Mouse (Mus musculus) mesoderm, embryonic 11.5 days (tissue): ENCODE measurements around the gene Sult1c2.
"Not testable (repeated sequence)": the region's sequence is repeated elsewhere in the genome, so short reads cannot be mapped to it uniquely, and the experiment has no call there.

Source experiments
- DNase-seq: peaks from one replicate; pipeline ENCODE4 v3.0.0-alpha.2; 2012; ENCODE audit warnings: low read depth, low spot score

The Sult1c2 gene

GRCm38 (mm10) chr17:53846206-53846605, at the start of gene Sult1c2:
TSS of gene Sult1c2 (minus strand) at chr17:53846339.
- DNase-seq: no peak

DNA sequence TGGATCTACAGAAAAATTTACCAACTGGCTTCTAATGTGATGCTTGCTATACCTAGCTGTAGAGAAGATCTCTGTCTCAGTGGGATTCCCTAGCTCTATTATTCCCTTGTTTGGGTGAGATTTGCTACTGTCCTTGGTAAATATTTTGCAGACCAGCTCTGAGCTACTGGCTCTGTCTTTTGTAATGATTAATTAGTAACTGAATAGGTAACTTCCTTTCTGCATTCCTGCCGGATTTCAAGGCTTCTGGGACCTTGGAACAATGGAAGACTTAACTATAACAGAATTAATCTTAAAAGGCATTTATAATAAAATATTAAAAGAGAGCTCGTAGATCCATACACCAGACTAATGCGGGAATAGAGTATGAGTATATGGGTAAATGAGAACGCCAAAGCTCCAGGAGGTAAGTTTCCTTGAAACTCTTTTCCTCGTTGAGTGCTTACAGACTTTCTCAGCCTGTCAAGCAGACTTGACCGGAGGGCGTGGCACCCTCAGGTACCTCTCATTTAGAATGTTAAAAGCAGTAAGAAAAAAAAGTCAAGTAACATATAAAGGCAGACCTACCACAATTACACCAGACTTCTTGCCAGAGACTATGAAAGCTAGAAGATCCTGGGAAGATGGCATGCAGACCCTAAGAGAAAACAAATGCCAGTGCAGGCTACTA, 33.0 kb upstream of the Sult1c2 start:
- not testable (repeated sequence) for DNase-seq

GRCm38 (mm10) chr17:53874433-53874832, 28.3 kb upstream of the Sult1c2 start:
- DNase-seq: no peak

DNA sequence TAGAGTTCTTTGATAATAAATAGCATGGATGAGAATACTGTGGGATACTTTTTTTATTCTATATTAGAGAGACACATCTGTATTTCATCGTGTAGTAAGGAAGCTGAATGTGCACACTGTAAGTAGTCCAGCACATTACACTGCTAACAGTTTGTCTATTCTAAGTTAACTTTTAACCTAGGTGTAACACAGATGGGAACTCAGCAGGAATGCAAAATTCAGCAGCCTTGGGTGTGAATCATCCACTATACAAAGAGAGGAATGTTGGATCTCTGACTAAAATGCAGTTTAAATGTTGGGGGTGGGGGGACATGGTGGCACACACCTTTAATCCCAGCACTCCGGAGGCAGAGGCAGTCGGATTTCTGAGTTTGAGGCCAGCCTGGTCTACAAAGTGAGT, 26.1 kb upstream of the Sult1c2 start:
- DNase-seq: no peak

DNA sequence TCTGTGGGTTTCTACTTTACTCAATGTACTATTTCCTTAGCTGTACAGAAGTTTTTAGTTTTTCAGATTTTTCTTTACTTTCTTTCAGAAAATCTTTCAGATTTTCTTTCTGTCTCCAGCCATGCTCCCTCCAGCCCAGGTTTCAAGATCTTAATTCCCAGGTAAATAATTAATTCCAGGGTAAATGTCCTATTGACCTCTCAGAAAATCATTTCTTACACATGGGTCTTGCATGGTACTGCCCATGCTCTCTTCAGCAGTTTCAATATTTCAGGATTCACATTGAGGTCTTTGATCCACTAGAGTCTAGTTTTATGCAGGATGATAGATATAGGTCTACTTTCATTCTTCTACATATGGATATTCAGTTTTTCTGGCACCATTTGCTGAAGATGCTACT, 23.8 kb upstream of the Sult1c2 start:
- DNase-seq: no peak

- no peak for DNase-seq
Measured at GRCm38 (mm10) chr17:53865260-53865955, 19.3 kb upstream of the Sult1c2 start.

GRCm38 (mm10) chr17:53860548-53860947, 14.4 kb upstream of the Sult1c2 start:
- no peak for DNase-seq

DNA sequence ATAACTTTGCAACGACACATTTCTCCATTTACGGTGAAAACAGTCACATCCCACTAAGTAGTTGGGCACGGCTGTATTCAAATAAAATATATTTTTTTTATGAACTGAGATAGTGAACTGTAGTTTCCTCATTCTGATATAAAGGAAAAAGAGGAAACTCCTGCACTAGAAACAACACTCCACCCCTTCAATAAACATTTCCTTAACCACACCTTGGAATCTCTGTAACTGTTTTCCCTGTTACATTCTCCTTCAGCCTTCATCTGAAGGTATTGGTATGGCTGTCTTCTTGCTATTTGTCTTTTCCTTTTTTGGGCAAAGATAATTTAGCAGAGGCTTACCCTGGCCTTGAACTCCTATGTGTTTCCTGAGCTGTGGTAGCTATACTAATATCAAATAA, 8.9 kb upstream of the Sult1c2 start:
- no peak for DNase-seq

DNA sequence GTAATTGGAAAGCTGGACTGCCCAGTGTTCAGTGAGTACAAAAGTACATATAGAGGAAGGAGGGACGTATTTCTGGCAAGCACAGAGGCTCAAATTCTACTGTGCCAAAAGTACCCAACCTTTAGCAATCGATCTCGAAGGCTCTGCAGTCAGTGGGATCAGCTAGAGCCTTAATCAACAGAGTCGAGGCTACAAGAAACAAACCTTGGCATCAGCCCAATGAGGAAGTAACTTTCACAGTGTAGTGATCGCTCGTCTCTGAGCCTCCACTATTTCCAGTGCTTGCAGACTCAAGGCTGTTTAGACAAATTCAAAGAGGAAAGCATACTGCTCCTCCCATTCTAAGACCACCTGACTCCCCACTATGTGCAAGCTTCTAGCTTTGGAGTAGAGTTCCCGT, 343 bp downstream of the Sult1c2 start:
- no peak for DNase-seq

DNA sequence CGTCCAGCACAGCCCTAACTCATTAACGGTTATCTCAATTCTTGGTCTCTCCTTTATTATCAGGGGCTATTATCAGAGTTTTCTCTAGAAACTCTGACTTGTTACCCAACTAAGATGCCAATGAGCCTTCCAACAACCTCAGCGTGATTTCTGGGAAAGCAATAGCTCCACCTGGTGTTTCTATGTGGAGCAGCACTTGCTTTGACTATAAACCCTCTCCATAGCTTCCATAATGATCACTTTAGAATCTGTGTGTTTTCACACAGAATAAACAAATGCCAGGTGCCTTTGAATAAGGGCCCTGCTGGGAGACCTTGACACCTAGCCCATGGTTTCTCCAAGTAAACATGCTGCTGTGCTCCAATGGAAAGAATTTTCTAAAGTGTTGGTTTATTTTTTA, 12.8 kb downstream of the Sult1c2 start:
- peak; percentile 23 for DNase-seq

GRCm38 (mm10) chr17:53803974-53804373, 42.2 kb downstream of the Sult1c2 start:
- DNase-seq: not testable (repeated sequence)

DNA sequence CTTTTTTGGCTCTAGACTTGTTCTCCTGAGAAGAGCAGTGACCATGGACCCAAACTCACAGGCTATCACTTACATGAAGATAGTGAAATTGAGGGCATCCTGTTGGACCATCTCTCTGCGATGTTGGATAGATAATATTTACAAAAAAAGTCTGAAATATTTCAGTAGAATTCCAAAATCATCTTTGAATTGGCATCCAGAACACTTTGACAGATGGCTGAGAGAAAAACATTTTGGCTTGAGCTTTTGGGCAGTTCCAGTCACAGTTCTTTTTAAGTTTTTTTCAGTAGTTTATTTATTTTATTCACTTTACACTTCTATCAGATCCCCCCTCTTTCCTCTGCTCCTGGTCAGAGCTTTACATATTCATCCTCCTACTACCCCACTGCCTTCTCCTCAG, 62.8 kb downstream of the Sult1c2 start:
- DNase-seq: no peak
